Mouse (Mus musculus): Measurements from ENCODE around the gene Wdr59. TPM values are rescaled to one million over a fixed set of nuclear protein-coding genes. Genes with fewer than 3 reads are reported as not detected.

Wdr59 gene
- polyA plus RNA-seq, 1 experiment from 2014 or later = 6.0 TPM

DNA sequence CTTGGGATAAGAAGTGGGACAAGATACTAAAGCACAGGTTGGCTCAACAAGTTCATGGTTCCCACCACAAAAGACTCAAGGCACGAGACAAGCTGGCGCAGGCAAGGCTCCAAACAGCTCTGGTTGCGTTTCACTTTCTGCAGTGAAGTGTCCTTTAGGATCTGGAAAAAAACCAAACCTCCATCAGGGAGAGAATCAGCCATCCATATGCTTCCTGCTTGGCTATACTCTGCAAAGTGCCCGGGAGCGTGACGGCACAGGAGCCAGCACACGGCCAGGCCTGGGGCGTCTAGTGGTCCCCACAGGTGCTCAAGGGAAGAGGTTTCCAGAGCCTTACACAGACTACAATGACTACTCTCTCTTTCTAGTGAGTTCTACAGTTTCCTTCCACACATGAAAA, 41.2 kb downstream of the Wdr59 start:
- Histone ChIP-seq H3K9ac (no peak overlapping the region), H3K27me3 (no peaks in the 10 kb centered on the region), H3K4me3 (no peak overlapping the region), H3K9me3 (no peaks in the 10 kb centered on the region), H3K27ac (no peak overlapping the region), H3K4me2 (no peak overlapping the region), H3K36me3 (peaks cover 51% of the 10 kb centered on the region), H3K4me1 (no peaks in the 10 kb centered on the region)
- WGBS = 93% methylated on average over 8 of the region's 8 CpGs
- ATAC-seq (ENCODE audit: borderline replicate concordance, extremely low read depth, low FRiP score, low TSS enrichment) = no peak

DNA sequence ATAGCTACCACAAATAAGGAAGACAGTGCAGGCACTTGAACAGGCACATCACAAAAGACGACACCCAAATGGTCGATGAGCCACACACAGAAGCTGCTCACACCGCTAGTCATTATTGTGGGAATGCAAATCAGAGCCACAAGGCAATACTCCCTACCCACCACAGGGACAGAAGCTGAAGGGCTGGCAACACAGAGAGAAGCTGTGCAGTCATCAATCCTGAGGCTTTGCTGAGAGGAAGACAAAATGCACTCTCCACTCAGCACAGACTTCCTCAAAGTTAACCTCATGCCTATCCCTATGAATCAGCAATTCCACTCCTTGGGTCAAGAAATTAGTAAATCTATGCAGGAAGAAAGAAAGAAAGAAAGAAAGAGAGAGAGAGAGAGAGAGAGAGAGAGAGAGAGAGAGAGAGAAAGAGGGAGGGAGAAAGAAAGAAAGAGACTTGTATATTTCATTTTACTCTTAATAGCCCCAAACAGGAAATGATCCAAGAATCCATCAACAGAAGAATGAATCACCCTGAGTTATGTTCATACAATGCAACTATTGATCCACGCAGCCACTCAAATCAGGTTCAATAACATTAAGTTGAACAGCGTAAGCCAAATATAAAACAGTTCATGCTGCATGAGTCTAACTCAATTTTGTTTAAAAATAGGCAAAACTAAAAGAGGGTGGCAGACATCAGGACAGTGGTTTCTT, 44.0 kb downstream of the Wdr59 start:
- no peak for ATAC-seq (ENCODE audit: borderline replicate concordance, extremely low read depth, low FRiP score, low TSS enrichment)
- H3K4me1 ChIP-seq = no peaks in the 10 kb centered on the region
- H3K4me2 ChIP-seq = no peak overlapping the region
- H3K27me3 ChIP-seq = no peaks in the 10 kb centered on the region
- H3K27ac ChIP-seq = no peak overlapping the region
- peaks cover 38% of the 10 kb centered on the region for H3K36me3 ChIP-seq
- no peaks in the 10 kb centered on the region for H3K9me3 ChIP-seq
- no peak overlapping the region for H3K4me3 ChIP-seq
- H3K9ac ChIP-seq = no peak overlapping the region
- WGBS = 88% methylated on average over 5 of the region's 5 CpGs

DNA sequence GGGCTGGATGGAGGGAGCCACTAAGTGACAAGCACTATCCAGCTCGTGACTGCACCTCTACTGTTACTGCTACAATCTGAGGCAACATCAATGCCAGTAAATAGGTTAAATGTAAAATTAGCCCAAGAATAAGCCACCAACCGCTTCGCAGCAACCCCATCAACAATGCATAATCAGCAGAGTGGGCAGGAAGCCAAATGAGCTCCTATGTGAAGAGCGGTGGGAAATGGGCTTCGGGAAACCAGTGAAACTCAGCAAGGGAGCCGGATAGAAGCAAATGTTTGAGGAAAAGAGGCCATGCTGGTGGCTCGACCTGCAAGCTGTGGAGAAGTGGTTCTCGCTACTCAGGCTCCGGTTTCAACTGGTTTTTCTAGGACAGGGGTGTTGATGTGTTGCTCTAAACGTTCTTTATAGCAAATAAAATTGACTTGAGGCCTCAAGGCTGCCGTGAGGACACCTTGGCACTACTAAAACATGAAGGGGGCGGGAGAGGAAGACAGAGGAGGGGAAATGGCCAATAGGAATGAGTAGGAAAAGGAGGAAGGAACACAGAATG, 50.3 kb downstream of the Wdr59 start:
- Histone ChIP-seq H3K27ac (no peak overlapping the region), H3K27me3 (no peaks in the 10 kb centered on the region), H3K9me3 (no peaks in the 10 kb centered on the region), H3K4me2 (no peak overlapping the region), H3K4me1 (no peaks in the 10 kb centered on the region), H3K9ac (no peak overlapping the region), H3K4me3 (no peak overlapping the region), H3K36me3 (peaks cover 7% of the 10 kb centered on the region)
- 59% methylated on average over 12 of the region's 12 CpGs for WGBS
- no peak for ATAC-seq (ENCODE audit: borderline replicate concordance, extremely low read depth, low FRiP score, low TSS enrichment)

DNA sequence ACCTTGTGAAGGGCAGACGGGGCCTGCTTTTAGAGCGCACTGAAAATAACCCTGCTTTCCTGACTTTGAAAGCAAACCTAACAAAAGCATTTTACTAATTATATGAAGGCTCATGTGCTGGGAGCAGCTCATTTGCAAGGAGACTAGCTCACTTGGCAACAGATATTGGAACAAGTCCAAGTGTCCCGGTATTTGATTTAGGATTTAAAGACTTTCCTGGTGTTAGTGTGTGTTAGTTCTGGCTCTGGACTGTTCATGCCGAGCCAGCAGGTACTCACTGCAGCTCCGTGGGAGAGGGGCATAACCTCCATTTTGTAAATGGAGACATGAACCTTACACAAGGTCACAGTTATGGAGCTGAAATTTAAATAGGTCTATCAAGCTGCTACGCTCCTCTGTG, 52.9 kb downstream of the Wdr59 start:
- WGBS = 57% methylated on average over 6 of the region's 6 CpGs
- no peaks in the 10 kb centered on the region for H3K4me1 ChIP-seq
- no peak for ATAC-seq (ENCODE audit: borderline replicate concordance, extremely low read depth, low FRiP score, low TSS enrichment)
- H3K4me3 ChIP-seq = no peak overlapping the region
- no peak overlapping the region for H3K9ac ChIP-seq
- no peaks in the 10 kb centered on the region for H3K9me3 ChIP-seq
- H3K27me3 ChIP-seq = no peaks in the 10 kb centered on the region
- H3K36me3 ChIP-seq = peaks cover 10% of the 10 kb centered on the region; the same call in 1 of the 2 replicates
- no peak overlapping the region for H3K27ac ChIP-seq
- H3K4me2 ChIP-seq = no peak overlapping the region

DNA sequence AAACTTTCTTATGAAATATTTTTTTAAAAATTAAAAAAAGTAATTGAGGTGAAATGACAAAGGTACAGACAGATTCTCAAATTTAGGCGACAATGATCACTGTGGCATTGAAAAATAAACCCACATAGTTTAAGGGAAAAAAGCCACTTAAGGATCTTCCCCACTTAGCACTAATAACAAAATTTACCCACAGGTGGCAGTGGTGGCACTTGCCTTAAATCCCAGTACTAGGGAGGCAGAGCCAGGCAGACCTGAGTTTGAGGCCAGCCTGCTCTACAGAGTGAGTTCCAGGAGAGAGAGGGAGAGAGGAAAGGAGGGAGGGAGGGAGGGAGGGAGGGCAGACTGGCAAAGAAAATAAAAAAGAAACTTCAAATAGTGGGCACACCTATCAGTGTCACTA, 56.6 kb downstream of the Wdr59 start:
- no peak for ATAC-seq (ENCODE audit: borderline replicate concordance, extremely low read depth, low FRiP score, low TSS enrichment)
- no peaks in the 10 kb centered on the region for H3K4me1 ChIP-seq
- no peak overlapping the region for H3K27ac ChIP-seq
- no peak overlapping the region for H3K4me3 ChIP-seq
- H3K9ac ChIP-seq = no peak overlapping the region
- H3K9me3 ChIP-seq = no peaks in the 10 kb centered on the region
- H3K36me3 ChIP-seq = 0 out of 2 replicates have a peak, but pooled peaks cover 12% of the 10 kb centered on the region
- H3K4me2 ChIP-seq = no peak overlapping the region
- WGBS = 86% methylated on average over 1 of the region's 1 CpGs
- no peaks in the 10 kb centered on the region for H3K27me3 ChIP-seq

DNA sequence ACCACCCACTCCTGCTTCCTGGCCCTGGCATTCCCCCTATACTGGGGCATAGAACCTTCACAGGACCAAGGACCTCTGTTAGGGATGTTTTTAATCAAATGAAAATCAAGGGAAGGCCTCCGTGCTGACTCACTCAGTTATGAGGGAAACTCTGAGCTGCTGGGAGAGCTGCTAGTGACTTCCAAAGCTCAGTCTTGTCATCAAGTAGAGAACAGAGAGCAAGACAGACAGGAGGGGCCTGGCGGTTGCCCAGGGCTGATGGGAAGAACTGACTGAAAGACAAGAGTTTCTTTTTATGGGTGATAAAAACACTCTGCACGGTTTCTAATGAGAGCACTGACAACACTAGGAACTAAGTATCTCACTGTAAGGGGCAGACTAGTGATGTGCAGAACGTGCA, 57.4 kb downstream of the Wdr59 start:
- no peaks in the 10 kb centered on the region for H3K27me3 ChIP-seq
- H3K9me3 ChIP-seq = no peaks in the 10 kb centered on the region
- H3K4me3 ChIP-seq = no peak overlapping the region
- 75% methylated on average over 4 of the region's 4 CpGs for WGBS
- H3K36me3 ChIP-seq = 0 out of 2 replicates have a peak, but pooled peaks cover 12% of the 10 kb centered on the region
- H3K27ac ChIP-seq = no peak overlapping the region
- H3K4me2 ChIP-seq = no peak overlapping the region
- H3K9ac ChIP-seq = no peak overlapping the region
- no peaks in the 10 kb centered on the region for H3K4me1 ChIP-seq
- no peak for ATAC-seq (ENCODE audit: borderline replicate concordance, extremely low read depth, low FRiP score, low TSS enrichment)

DNA sequence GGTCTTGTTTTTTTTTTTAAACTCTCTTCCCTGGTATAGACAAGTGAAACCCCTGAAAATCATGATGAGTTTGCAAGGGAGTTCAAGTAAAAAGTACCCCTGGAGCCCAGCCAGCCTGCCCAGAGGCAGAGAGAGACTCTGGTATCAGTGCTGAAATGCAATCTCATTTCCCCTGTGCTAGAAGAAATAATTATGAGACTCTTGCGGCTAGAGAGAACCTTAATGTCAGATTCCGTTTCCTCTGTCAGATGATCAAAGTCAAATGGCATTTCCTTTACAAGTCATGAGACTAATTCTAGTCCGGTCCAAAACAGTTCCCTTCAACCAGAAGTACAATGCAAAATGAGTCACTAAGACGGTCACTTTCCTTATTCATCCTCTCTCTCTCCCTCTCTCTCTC, 72.2 kb downstream of the Wdr59 start:
- Histone ChIP-seq H3K4me2 (no peak overlapping the region), H3K9ac (no peak overlapping the region), H3K27ac (no peak overlapping the region), H3K9me3 (no peaks in the 10 kb centered on the region), H3K27me3 (no peaks in the 10 kb centered on the region), H3K4me1 (no peaks in the 10 kb centered on the region), H3K36me3 (peaks cover 12% of the 10 kb centered on the region; the same call in 1 of the 2 replicates), H3K4me3 (no peak overlapping the region)
- 25% methylated on average over 4 of the region's 4 CpGs for WGBS
- ATAC-seq (ENCODE audit: borderline replicate concordance, extremely low read depth, low FRiP score, low TSS enrichment) = no peak

DNA sequence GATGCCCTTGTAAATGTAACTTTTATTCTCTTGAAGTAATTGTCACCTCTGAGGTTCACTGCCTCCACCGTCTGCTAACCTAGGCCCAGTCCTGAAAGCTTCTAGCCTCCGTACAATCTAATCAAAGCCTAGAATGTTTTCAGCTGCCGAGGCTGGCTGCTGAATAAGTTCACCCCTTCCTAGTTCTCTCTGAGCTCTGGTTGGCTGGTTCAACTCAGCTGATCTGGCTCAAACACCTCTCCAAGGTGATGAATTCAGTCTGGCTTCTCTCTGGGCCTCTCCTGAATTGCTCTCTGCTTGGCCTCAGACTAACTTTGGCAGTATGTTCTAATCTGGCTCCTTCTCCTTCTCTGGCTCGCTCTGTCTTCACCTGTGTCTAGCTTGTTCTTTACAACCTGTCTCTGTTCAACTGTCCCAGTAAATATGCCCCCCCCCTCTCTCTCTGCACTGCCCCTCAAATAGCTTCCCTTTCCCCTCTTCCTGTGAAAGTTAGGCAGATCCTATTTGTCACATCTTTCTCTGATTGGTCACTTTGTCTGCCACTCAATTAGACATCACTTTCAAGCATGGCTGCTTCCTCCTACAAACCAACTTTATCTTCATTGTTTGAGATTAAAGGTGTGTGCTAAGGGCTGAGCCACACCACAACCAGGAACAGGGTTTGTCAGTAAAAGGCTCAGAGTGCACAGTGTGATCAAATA, 75.8 kb downstream of the Wdr59 start:
- no peak for ATAC-seq (ENCODE audit: borderline replicate concordance, extremely low read depth, low FRiP score, low TSS enrichment)
- H3K9ac ChIP-seq = no peak overlapping the region

DNA sequence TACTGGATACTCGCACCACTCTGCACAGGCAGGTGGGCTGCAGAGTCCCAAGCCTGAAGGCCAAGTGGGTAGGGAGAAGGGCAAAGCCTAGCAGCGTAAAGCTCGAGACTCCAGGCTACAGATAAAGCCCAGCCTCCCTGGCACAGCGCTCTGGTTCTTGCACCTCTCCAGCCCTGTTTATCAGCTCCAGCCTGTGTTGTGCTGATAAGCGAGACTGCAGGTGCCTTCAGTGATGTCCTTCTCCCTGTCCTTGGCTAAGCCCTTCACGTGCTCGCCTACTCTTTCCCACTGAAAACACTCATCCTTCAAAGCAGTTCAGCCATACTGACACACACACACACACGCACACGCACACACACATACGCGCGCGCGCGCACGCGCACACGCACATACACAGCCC, 76.3 kb downstream of the Wdr59 start:
- Histone ChIP-seq H3K4me2 (no peak overlapping the region), H3K9me3 (no peaks in the 10 kb centered on the region), H3K4me3 (no peak overlapping the region), H3K9ac (no peak overlapping the region), H3K36me3 (0 out of 2 replicates have a peak, but pooled peaks cover 5% of the 10 kb centered on the region), H3K27ac (no peak overlapping the region), H3K4me1 (no peaks in the 10 kb centered on the region), H3K27me3 (no peaks in the 10 kb centered on the region)
- WGBS = 72% methylated on average over 18 of the region's 18 CpGs
- ATAC-seq (ENCODE audit: borderline replicate concordance, extremely low read depth, low FRiP score, low TSS enrichment) = no peak

More for the DNA sequence above, 75.8 kb downstream of the Wdr59 start:
- no peak overlapping the region for H3K27ac ChIP-seq
- H3K9me3 ChIP-seq = no peaks in the 10 kb centered on the region
- H3K4me3 ChIP-seq = no peak overlapping the region
- H3K36me3 ChIP-seq = 0 out of 2 replicates have a peak, but pooled peaks cover 5% of the 10 kb centered on the region
- no peak overlapping the region for H3K4me2 ChIP-seq
- no peaks in the 10 kb centered on the region for H3K4me1 ChIP-seq
- 58% methylated on average over 4 of the region's 4 CpGs for WGBS
- no peaks in the 10 kb centered on the region for H3K27me3 ChIP-seq

DNA sequence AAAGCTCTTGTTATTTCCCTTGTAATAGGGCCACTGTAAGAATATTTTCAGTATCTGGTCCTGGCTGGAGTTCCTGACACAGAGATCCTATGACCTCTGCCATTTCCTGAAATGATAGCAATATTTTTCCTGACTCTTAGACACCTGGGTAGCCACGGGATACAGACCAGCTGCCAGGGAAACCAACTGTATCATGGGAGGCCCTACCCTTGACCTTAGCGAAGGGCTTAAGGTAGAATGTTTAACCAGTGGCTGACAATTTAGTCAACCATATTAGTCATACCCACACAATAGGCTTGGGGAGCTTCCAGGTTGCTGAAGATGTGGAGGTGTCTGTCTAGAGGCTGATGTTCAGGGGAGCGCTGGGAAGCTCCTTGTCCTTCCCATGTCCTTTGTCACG, 77.6 kb downstream of the Wdr59 start:
- no peak overlapping the region for H3K9ac ChIP-seq
- no peak for ATAC-seq (ENCODE audit: borderline replicate concordance, extremely low read depth, low FRiP score, low TSS enrichment)
- H3K27ac ChIP-seq = no peak overlapping the region
- no peaks in the 10 kb centered on the region for H3K27me3 ChIP-seq
- WGBS = 71% methylated on average over 4 of the region's 4 CpGs
- no peak overlapping the region for H3K4me3 ChIP-seq
- H3K9me3 ChIP-seq = no peaks in the 10 kb centered on the region
- no peak overlapping the region for H3K4me2 ChIP-seq
- H3K36me3 ChIP-seq = no peaks in the 10 kb centered on the region
- no peaks in the 10 kb centered on the region for H3K4me1 ChIP-seq

DNA sequence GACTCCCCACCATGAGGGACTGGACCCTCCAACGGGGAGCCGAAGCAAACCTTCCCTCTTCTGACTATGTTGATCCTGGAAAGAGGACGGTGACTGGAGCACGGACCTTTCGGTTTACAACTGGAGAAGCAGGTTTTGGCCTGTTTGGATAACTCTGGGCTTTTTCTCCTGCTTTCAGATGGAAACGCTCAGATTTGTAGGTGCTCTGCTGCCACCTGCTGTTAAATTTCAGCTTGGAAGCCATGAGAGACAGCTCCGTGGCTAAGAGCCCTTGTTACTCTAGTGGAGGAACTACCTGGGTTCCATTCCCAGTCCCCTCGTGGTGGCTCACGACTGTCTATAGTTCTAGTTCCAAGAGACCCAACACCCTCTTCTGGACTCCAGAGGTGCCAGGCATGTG, 82.7 kb downstream of the Wdr59 start:
- 11% methylated on average over 9 of the region's 9 CpGs for WGBS
- Histone ChIP-seq H3K27ac (no peak overlapping the region), H3K4me2 (no peak overlapping the region; the same call in 1 of the 2 replicates), H3K36me3 (no peaks in the 10 kb centered on the region), H3K4me3 (no peak overlapping the region), H3K9me3 (no peaks in the 10 kb centered on the region), H3K4me1 (no peaks in the 10 kb centered on the region), H3K9ac (no peak overlapping the region), H3K27me3 (no peaks in the 10 kb centered on the region)
- peak; percentile 42; the same call in 1 of the 2 replicates for ATAC-seq (ENCODE audit: borderline replicate concordance, extremely low read depth, low FRiP score, low TSS enrichment)
